Mouse (Mus musculus): Measurements from ENCODE around the gene Nav1.

DNA sequence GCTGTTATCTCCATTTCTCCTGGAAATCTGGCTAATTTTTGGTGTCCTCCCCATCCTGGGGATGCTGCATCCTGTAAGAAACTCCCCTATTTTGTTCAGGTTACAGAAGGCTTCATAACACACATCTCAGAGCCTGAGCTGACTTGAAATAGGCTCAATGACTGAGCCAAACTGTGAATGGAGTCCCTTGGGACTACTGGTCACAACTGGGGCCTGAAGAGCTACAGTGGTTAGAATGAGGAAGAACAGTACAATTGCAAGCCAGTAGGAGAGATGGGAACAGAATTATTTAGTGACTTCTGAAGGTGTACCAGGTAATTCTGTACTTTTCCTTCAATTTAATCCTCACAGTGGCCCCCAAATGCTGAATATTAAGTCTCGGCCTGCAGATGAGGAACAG, 31.7 kb downstream of the Nav1 start:
- no peak for TF ChIP-seq CTCF (IDR thresholded peaks at IDR 0.05; ENCODE audit: low read depth)
- TF ChIP-seq EP300 (optimal IDR thresholded peaks at IDR 0.05) = no peak

All from stomach, postnatal 0 days (tissue).